Mouse (Mus musculus) kidney, adult 8-10 months (tissue): ENCODE results near the gene Mdc1.

Experiments used
- DNase-seq, 2 experiments: peaks; one replicate each; pipeline ENCODE4 v3.0.0; 2022

Gene Mdc1

DNA sequence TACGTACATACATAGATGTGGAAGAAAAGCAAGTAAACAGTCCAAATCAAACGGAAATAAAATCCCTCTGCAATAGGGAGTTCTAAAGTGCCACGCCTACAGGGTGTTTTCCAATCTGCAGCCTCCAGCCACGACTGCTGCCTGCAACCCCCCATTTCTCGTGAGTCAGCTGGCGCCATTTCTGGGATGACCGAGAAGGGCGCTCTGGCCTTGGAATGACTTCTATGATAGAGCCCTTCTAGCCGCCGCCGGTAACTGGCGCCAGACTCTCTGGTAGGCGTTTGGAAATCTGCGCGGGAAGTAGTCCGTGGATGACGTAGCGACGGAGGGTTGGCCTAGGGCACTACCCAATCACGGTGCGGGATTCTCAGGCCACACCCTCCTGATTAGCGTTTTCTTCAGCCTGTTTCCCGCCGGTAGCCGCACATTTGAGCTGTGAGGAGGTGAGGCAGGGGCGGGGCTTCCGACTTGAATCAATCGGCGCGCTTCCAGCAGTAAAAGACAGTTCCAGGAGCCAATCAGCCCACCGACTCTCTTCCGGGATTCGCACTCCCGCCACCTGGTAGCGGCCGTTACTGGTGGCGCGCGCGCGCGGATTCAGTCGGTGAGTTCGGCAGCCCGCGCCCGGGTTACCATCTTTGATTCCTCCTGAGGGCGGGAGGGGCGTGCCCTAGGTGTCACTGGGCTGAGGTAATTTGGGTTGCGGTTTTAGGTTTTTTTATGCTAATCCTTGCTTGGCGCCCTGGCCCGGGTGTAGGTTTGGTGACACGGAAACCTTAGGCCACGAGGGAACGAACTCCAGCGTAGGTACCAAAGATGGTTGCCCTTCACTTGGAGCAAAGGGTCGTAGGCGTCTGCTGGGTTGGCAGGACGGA, at the start of gene Mdc1:
Gene Mdc1, plus strand, starts transcription at position 440 of the 875 bp plus-strand sequence.
- DNase-seq: peak; percentile 100

DNA sequence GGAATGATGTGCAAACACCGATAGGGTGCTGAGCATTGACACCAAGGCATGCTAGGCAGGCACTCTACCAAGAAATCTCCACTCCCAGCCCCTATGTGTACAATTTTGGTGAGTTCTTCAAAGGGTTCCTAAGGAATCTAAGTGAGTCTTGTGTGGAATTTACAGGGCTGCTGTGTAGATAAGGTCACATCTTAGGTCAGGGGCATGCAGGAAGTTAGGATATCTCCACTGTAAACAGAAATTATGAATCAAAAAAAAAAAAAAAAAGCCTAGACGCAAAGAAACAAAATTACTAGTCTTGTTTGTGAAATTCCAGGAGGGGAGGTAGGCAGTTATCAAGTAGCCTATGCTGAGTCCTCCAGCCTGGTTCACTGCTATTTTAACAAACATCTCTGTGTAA, 48.5 kb upstream of the Mdc1 start:
- no peak for DNase-seq

DNA sequence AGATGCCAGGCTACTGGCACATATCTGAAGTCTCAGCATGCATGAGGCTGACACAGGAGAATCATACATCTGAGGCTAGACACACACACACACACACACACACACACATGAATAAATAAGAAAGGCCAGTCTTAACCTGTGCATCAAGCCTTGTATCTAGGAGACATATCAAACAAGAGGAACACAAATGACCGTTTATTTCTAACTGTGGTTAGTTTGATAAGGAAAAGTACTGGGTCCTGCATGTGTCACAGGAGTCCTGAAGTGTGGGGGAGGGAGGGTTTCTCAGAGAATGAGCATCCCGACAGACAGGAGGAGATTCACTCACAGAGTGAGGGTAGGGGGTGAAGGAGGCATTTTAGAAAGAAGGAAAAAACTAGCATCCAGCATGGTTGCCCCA, 46.2 kb upstream of the Mdc1 start:
- no peak for DNase-seq

DNA sequence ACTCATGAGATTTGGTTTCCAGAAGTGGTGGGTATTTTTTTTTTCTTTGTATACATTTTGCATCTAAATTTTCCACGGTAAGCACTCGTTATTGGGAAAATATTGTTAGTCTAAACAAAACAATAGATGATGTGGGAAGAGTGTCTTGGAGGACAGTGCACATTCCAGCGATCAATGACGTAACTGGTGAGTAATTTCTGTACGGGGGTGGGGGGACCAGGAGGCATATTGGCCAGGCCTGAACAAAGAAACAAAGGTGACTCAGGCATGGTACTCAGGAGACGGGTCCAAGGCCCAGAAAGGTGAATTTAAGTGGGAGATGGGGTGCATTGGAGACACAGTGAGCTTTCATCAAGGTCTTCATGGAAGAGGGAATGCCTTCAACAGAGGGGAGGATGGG, 45.7 kb upstream of the Mdc1 start:
- no peak for DNase-seq

DNA sequence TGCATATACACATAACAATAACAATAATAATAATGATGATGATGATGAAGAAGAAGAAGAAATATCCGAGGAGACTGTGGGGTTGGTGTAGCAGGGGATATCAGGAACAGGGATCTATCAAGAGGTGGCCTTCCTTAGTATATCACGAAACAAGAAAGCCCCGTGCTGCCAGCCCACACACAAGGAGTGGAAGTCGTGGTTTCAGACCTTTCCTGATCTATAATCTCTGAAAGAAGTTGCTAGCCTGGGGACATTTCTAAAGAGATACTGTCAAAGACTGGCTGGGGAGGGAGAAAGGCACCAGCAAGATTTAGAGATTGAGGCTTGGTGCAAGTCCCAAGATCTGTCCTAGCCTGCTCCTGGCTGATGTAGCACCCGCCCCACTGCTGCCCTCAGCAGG, 44.5 kb upstream of the Mdc1 start:
- no peak for DNase-seq

DNA sequence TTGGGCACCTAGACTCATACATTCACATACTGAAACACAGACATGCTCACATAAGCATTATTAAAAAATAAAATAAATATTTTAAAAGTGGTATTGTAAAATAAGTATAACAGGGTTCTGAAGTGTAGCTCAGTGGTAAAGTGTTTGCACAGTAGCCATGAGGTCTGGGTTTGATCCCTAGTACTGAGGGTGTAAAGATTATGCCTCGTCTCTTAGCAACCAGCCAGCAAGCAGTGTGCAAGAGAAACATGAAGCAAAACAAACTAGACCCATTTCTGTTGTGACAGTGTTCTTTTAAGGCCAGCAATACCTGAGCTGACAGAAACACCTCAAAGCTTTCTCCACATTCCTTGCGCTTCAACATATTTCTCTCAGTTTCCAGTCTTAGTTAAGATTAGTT, 40.4 kb upstream of the Mdc1 start:
- no peak for DNase-seq

DNA sequence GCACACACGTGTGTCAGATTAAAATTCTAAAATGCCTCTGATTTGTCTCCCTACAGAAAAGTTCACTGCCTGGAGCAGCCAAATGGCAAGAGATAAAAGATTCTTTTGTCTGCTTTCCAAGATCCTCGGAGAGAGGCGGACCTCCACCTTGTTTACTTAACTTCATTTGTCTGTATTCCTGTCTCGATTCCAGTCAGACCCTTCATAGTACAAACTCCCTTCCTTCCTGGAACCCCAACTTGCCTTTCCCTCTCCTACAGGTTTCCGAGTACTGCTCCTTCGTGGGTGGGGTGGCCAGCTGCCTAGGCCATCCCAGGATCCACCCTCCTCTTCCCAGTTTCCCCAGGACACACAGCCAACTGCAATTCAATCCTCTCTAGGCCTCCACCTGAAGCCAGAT, 38.3 kb upstream of the Mdc1 start:
- DNase-seq: peak in 1 of 2 experiments; percentile 11

DNA sequence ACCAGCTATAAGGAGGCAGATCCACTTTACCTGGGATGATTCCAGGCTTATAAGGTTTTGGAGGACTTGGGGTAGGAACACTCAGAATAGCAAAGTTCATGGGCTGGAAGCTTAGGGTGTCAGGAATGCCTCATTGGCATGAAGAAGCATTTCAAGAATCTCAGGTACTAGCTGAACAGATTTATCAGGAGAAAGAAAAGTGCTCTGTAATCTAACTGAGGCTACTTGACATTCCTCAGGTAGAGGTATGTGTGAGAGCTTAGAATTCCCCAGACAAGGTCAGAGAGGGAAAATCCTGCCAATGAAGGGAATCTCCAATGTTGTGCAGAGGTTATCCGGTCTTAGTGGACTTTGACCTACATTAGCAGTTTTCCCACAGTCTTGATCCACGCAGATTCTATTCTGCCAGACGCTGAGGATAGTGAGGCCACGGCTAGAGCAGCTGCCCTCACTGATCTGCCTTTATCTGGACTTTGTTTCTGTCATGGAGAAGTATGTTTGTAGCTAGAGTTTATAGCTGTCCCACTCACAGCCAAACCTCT, 37.4 kb upstream of the Mdc1 start:
- peak in 1 of 2 experiments; percentile 19 for DNase-seq

DNA sequence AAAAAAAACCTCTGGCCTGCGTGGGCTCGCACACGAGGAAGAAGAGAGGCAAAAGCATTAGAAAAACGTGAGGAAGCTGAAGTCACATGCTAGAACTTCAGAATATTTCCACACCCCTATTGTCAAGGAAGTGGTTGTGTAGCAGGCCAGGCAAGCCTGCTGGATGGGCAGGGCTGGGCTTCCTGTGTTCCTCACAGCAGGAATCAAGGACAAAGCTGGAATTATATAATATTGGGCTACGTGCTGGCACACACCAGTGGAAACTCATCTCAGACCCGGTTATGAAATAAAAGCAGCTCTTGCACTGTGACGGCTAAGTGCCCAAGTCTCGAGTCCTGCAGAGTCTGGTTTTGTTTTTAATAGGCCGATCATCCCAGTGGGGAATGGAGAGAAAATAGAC, 33.2 kb upstream of the Mdc1 start:
- peak; percentile 49 to 80 for DNase-seq

DNA sequence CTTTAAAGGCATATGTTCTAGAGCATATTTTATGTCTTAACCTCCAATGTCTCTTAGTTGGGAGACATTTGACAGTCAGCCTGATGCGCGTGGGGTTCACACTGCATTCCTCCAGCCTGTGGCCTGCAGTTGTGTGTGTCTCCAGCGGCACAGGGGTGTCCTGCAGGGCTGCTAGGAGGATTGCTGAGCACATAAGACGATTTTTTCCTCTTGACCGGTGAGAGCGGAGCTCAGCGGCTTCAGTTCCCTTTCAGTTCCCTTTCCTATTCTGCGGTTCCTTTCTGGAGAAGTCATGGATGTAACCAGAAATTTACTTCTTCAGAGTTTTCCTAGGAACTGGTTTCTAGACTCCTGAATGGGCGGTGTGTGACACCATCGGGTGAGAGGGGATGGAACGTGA, 31.9 kb upstream of the Mdc1 start:
- no peak for DNase-seq

DNA sequence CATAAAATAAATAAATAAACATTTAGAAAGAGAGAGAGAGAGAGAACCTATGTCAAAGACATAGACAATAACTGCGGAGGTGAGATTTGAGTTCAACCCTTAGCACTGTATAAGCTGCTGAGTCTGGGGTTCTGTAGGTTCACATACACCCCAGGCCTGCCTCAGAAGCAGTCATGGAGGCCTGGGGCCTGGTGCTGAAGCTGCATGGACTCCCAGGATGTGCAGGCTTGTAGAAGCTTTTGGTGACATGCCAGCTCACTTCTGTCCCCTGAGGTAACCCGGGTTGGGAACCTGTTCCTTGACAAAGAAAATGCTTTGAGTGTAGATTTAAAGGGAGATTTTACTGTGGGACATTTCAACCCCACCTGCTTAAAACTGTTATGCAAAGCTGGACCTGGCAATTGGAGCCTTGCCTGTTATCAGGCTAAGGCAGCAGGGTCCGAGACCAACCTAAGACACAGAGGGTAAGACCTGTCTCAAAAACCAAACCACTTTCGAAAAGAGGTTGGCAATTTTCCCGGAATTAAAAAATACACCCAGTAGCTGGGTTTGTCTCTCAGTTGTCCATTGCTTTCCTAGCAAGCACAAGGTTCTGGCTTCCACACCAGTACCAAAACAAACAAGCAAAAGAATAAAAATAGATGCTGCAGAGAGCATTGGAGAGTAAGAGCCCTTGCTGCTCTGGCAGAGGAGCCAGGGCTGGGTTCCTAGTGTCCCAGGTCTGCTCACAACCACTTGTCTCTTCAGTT, 30.2 kb upstream of the Mdc1 start:
- DNase-seq: no peak

DNA sequence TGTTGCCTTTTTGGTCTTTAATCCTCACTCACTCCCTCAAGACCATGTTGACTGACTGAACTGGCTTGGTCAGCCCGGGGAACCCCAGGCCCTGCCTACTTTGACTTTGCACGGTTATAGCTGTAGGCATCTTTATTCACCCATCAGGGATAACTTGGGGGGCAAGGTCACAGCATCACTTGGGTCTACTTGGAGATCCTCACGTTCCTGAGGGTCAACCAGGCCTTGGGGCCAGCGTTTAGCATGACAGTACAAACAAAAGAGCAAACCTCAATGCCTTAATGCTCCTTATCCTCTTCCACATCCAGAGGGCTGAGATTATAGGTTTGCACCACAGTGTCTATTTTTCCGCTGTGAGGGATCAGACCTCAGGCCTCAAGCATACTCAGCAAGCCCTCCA, 29.0 kb upstream of the Mdc1 start:
- no peak for DNase-seq

DNA sequence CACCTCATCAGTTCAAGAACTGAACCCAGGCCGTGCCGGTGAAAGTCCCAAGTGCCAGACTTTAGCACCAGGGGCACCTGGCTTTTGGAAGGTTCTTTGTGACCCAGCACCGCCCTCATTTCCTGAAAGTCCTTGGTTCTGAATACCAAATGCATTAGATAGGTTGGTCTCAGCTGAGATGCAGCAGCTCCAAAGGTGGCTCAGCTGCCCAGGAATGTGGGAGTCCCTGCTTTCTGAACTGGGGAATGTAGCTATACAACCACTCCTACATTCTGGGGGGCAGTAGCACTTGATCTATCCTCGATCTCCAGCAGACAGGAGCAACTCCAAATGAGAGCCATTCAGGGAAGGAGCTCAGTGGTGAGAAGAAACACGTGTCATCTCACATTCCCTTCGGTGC, 28.6 kb upstream of the Mdc1 start:
- no peak for DNase-seq

DNA sequence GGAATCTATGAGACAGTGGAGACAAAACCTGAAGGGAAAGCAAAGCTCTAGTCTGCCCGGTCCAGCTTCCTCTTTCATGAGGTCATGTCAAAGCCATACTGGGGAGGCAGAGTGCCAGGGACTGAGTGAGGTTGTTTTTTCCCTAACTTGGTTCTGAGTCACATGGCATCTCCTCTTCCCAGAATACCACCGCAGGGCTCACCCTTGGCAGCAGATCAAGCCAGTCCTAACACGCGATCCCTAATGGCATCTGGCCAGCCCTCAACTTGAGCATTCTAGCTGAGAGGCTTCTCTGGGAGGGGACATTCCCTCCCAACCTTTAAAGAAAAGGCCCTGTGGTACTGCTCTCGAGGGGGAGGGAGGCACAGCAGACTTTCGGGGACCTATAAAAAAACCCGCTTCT, 28.1 kb upstream of the Mdc1 start:
- DNase-seq: peak; percentile 97 to 98

DNA sequence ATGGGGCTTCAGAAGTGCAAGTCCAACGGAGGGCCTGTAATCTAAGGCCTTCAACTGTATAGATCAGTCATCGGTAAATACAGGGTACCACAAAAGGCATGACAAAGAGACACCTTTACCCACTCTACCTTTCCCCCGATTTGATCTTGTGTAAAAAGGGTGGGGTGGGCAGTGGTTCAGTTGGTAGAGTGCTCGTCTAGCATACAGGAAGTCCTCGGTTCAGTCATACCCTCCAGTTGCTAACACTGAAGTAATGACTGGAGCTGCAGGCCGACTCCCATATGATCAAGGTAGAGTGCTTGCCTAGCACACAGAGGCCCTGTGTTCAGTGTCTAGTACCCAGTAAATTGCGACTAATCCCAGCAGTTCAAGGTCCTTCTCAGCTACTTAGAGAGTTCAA, 27.7 kb upstream of the Mdc1 start:
- DNase-seq: no peak

DNA sequence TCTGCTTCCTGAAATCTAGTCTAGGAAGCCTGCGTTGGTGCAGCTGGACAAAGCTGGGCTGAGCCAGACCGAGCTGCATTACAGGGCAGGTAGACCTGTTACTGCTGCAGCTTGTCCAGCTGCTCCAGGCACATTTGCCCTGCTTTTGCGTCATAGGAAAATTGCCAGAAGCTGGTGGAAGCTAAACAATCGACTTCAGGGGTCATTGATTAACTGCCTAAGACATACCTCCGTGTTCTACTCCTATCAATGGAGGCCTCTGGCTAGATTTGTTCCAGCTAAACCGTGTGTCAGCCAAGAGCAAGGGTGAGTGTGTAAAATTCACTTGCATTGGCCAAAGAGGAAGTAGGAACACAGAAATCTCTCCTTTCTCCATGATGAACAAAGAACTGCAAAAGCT, 26.6 kb upstream of the Mdc1 start:
- peak; percentile 69 to 82 for DNase-seq

DNA sequence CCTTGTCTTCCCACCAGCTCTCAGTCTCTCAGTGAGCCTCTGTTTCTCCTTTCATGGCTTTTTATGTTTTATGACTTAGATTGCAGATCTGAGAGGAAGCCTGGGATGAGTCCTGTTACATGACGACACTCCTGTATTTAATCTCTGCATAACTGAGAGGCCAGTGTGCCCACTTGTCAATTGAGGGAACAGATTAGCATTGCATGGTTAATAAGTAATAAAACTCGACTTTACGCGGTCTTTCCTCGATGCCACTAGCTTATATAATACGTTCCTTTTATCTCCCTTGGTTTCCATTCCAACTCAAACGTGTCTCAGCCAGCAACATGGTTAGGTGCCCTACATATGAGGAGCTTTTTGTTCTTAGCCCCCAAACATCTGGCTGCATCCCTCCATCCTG, 25.5 kb upstream of the Mdc1 start:
- DNase-seq: no peak

DNA sequence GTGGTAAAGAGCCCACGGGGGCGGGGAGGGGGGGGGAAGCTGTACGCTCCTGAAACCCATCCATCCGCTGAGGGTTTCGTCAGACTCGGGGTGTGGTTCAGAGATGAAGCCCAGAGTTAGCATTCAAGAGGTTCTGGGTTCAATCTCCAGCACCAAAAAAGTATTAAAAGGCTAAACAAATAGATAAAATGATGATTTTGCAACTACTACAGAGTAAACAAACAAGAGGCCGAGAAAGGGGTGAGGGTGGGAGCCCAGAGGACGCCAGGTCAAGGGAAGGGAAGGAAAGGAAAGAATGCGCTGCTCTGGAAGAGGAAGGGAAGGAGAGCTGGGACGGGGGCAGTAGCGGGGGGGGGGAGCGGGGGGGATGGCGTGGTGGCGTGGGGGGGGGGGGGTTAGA, 24.6 kb upstream of the Mdc1 start:
- DNase-seq: no peak

DNA sequence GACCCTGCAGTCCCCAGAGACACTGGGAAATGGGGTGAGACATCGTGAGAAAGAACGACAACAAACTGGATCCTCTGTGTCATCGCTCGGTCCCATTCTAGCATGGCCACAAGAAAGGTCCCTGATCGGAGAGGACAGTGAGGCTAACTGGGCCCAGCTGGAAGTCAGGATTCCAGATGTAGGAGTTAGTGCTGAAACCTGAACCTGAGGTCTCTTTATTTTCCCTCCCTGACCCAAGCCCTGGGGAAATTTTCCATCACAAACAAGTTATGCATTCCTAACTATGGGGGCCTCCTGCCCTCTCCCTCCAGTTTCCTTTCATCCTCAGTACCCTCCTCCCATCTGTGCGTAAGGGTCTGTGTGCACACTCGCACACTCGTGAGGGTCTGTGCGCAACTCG, 24.1 kb upstream of the Mdc1 start:
- DNase-seq: peak in 1 of 2 experiments; percentile 31

DNA sequence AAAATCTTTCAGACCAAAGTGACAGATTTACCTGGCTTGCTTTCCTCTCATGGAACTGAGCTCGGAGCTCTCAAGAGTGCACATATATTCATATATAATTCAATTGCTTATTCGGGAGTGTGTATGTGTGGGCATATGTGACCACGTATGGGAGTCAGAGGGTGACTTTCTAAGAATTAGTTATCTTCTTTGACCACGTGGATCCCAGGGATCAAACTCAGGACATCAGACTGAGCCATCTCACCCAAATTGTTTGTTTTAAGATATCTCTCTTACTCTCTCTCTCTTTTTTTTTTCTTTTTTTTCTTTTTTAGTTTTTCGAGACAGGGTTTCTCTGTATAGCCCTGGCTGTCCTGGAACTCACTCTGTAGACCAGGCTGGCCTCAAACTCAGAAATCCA, 21.2 kb upstream of the Mdc1 start:
- DNase-seq: no peak

DNA sequence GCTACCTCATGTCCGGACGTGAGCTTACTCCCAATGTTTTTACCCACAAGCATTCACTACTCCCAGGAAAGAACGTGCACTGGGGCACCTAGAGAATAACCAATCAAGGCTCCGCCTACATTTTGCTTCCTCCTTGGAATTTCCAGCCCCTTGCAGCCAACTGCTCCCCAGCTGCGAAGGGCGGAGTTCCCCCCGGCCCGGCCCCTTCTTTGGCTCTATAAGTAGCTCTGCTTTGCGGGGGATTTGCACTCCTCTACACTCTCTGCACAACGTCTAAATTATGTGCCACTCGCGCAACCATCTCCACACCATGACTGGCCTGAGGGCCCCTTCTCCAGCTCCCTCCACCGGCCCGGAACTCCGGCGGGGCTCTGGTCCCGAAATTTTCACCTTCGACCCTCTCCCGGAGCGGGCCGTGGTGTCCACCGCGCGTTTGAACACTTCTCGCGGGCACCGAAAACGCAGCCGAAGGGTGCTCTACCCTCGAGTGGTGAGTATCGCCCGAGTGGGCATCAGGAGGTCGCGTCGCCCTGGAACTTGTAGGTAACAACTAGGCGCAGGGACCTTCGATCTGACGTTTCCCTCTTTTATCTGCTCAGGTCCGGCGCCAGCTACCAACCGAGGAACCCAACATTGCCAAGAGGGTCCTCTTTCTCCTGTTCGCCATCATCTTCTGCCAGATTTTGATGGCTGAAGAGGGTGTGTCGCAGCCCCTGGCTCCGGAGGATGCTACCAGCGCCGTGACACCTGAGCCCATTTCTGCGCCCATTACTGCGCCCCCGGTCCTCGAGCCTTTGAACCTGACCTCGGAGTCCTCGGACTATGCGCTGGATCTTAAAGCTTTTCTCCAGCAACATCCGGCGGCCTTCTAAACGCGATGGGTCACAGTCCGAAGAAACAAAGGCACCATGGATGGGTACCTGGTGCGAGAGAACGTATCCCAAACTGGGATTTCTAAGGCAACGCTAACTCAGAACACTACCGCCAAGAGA, 19.6 kb upstream of the Mdc1 start, which contains the start of gene Ier3:
Gene Ier3, plus strand, starts transcription at position 246 of the 992 bp plus-strand sequence.
- peak; percentile 93 to 95 for DNase-seq

DNA sequence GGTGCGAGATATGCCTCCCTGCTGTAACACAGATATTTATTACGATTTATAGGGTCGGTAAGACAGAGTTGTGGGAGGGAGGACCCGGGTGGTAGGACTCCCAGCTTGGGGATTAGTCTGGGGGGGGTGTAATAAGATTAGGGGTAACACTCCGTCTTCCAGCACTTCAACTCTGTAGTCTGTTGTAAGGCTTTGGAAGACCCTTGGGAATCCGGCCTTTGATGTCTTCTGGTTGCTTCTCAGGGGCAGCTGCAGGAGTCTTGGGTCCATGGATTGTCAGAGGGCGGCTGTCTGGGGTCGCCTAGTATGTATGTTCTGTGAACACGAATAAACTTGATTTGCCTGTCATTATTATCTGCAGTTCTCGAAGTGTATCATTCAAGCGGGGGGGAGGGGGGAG, 18.8 kb upstream of the Mdc1 start:
- no peak for DNase-seq
